27 mouse cellular contexts compared by ENCODE assay signal in the genomic region with DNA sequence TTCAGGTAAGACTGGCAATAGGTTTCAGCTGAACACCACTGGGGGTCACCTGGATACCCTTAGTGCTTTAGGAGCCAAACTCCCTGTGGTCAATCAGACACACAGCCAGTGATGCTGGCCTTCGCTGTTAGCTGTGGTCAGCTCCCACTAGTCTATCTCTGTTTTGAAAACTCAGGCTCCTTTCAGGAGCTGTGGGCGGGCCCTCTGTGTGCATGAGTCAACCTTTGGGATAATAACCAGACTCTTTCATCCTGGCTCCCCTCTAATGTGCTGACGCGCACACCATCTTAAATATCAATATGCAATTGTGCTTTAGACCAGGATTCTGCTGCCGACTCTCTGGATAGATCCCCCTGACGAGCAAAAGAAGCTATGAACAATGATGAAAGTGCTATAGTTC.
DNase-seq lines count a peak whose midpoint lies in the region; ATAC-seq and TF ChIP-seq lines count a peak whose summit lies in the region.
"Had no signal": no experiment of that assay in that cellular context is flagged by ENCODE, and none has a peak within 500 bp of the region (broad histone marks: within the 10 kb centered on the region; RNA-seq: fewer than 3 reads in every experiment).

No protein-coding gene starts in this region.

- no peak overlapping the region for H3K9ac ChIP-seq in kidney, embryonic 14.5 days (ENCODE audit: low read depth, low read length)
- H3K9ac ChIP-seq: embryonic facial prominence, embryonic 13.5 days; forebrain, embryonic 12.5 days; forebrain, embryonic 15.5 days; heart, embryonic 13.5 days; hindbrain, embryonic 15.5 days; intestine, embryonic 15.5 days had no signal

- H3K27me3 ChIP-seq in kidney, embryonic 14.5 days (ENCODE audit: control insufficient read depth, insufficient read depth, low read length), result no peaks in the 10 kb centered on the region; the same call in 1 of the 2 replicates
- H3K27me3 ChIP-seq: embryonic facial prominence, embryonic 13.5 days; forebrain, embryonic 12.5 days; forebrain, embryonic 15.5 days; heart, embryonic 13.5 days; hindbrain, embryonic 15.5 days; intestine, embryonic 15.5 days had no signal

- TF ChIP-seq CTCF in layer of hippocampus, adult 2 months (conservative IDR thresholded peaks at IDR 0.05), result no peak
- no peak for TF ChIP-seq CTCF in olfactory bulb, adult 2 months (IDR thresholded peaks at IDR 0.05; ENCODE audit: insufficient read depth, low read depth, low read length)

- no peak overlapping the region for H3K4me2 ChIP-seq in kidney, embryonic 14.5 days (replicated peaks; ENCODE audit: low read depth, low read length)
- H3K4me2 ChIP-seq: embryonic facial prominence, embryonic 13.5 days; forebrain, embryonic 12.5 days; forebrain, embryonic 15.5 days; heart, embryonic 13.5 days; hindbrain, embryonic 15.5 days; intestine, embryonic 15.5 days had no signal

- WGBS in olfactory bulb, adult 2 months, result 43% methylated on average over 6 of the region's 6 CpGs
- 89% methylated on average over 6 of the region's 6 CpGs for WGBS in kidney, embryonic 14.5 days

- no peak for TF ChIP-seq POLR2A in olfactory bulb, adult 2 months (IDR thresholded peaks at IDR 0.05; ENCODE audit: insufficient read depth, low read depth, low read length)

- DNase-seq in adrenal gland, postnatal 10 days, result peak; percentile 31
- DNase-seq in adrenal gland, adult 8-10 months, result no peak
- no peak for DNase-seq in layer of hippocampus, adult 2 months (ENCODE audit: low spot score in 2 of 2)
- no peak for DNase-seq in layer of hippocampus, adult 9-10 months (ENCODE audit: low spot score)
- peak; percentile 46 to 50 for DNase-seq in adrenal gland, postnatal 36 days
- DNase-seq: cerebellum, adult 11-12 months; cerebellum, adult 8-10 months; cerebellum, postnatal 10 days; cerebellum, postnatal 36 days; embryo, embryonic 11 days; gastrocnemius, postnatal 25 days; heart, adult 18-20 months; heart, postnatal 14 days; heart, postnatal 4 days; kidney, adult 11 months had no signal

- no peaks in the 10 kb centered on the region for H3K9me3 ChIP-seq in kidney, embryonic 14.5 days (ENCODE audit: control insufficient read depth, low read length)
- H3K9me3 ChIP-seq: embryonic facial prominence, embryonic 10.5 days; embryonic facial prominence, embryonic 13.5 days; forebrain, embryonic 12.5 days; forebrain, embryonic 15.5 days; heart, embryonic 13.5 days; hindbrain, embryonic 15.5 days; intestine, embryonic 15.5 days had no signal

- no peak overlapping the region for H3K4me3 ChIP-seq in layer of hippocampus, adult 2 months
- H3K4me3 ChIP-seq in olfactory bulb, adult 2 months (ENCODE audit: insufficient read depth, low read depth, low read length), result no peak overlapping the region
- H3K4me3 ChIP-seq in kidney, embryonic 14.5 days (ENCODE audit: low read length), result no peak overlapping the region
- H3K4me3 ChIP-seq: embryonic facial prominence, embryonic 10.5 days; embryonic facial prominence, embryonic 13.5 days; erythroblast, embryonic 14.5 days; forebrain, embryonic 12.5 days; forebrain, embryonic 15.5 days; heart, embryonic 13.5 days; hindbrain, embryonic 15.5 days; intestine, embryonic 15.5 days had no signal

- H3K36me3 ChIP-seq in kidney, embryonic 14.5 days (ENCODE audit: control insufficient read depth, insufficient read depth, low read length), result no peaks in the 10 kb centered on the region
- H3K36me3 ChIP-seq: embryonic facial prominence, embryonic 10.5 days; embryonic facial prominence, embryonic 13.5 days; forebrain, embryonic 12.5 days; forebrain, embryonic 15.5 days; heart, embryonic 13.5 days; hindbrain, embryonic 15.5 days; intestine, embryonic 15.5 days had no signal

- H3K27ac ChIP-seq in layer of hippocampus, adult 2 months, result peak overlapping the region; percentile 80; the same call in 1 of the 2 replicates
- H3K27ac ChIP-seq in olfactory bulb, adult 2 months (ENCODE audit: insufficient read depth, low read depth, low read length), result peak overlapping the region; percentile 85
- no peak overlapping the region for H3K27ac ChIP-seq in kidney, embryonic 14.5 days (ENCODE audit: low read depth, low read length)
- H3K27ac ChIP-seq: embryonic facial prominence, embryonic 10.5 days; embryonic facial prominence, embryonic 13.5 days; forebrain, embryonic 12.5 days; forebrain, embryonic 15.5 days; heart, embryonic 13.5 days; intestine, embryonic 15.5 days had no signal

- peaks cover 19% of the 10 kb centered on the region for H3K4me1 ChIP-seq in olfactory bulb, adult 2 months (ENCODE audit: control insufficient read depth, insufficient read depth, low read length)
- H3K4me1 ChIP-seq in kidney, embryonic 14.5 days (ENCODE audit: control insufficient read depth, insufficient read depth, low read length), result 0 out of 2 replicates have a peak, but pooled peaks cover 6% of the 10 kb centered on the region
- H3K4me1 ChIP-seq: intestine, embryonic 15.5 days had no signal

- no peak for ATAC-seq in kidney, embryonic 14.5 days (ENCODE audit: low FRiP score, low TSS enrichment)
- ATAC-seq: activated CD4-positive, CD25-positive, alpha-beta regulatory T cell, adult 4 months; CD4-positive, CD25-positive, alpha-beta regulatory T cell, adult 4 months; forebrain, embryonic 15.5 days; intestine, embryonic 15.5 days had no signal

Comparison
In these comparisons a context has a peak if more than half of its experiments do, and no peak if none do; other contexts are left out.
1. DNase-seq: peak in adrenal gland, postnatal 10 days (single experiment) and adrenal gland, postnatal 36 days (2 of 2); none in adrenal gland, adult 8-10 months (single experiment), layer of hippocampus, adult 2 months (0 of 2) and layer of hippocampus, adult 9-10 months (single experiment).